Mouse (Mus musculus) naive thymus-derived CD4-positive, alpha-beta T cell, adult 2 months (primary cell): ENCODE measurements around the gene Dock8.

ENCODE experiments used
- DNase-seq: peaks from one replicate; pipeline ENCODE4 v3.0.0-alpha.2; 2011; ENCODE audit warnings: low read depth

Gene Dock8

GRCm38 (mm10) chr19:25132322-25132721, 133.0 kb downstream of the Dock8 start:
- peak; percentile 54 for DNase-seq

DNA sequence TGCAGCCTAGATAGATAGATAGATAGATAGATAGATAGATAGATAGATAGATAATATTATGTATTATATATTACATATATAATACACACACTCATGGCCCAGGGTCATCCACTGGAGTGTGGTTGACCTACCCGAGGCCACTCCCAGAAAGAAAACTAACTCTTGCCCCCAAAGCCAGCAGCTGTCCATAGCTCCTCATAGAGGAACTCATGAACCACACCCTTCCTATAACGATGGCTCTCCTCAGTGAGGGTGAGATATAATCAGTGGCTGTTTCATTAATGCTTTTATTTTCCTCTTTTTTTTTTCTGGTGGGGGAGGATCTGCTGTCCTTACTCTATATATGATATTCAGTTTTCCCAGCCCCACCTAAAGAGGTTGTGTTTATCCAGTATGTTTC, 134.6 kb downstream of the Dock8 start:
- no peak for DNase-seq

- no peak for DNase-seq
Observed at GRCm38 (mm10) chr19:25136171-25136570, 136.8 kb downstream of the Dock8 start.

- DNase-seq = no peak
Observed at GRCm38 (mm10) chr19:25137907-25138820, 138.8 kb downstream of the Dock8 start.

- no peak for DNase-seq
Observed at GRCm38 (mm10) chr19:25144110-25145028, 145.0 kb downstream of the Dock8 start.

GRCm38 (mm10) chr19:25145116-25145515, 145.8 kb downstream of the Dock8 start:
- DNase-seq = no peak

GRCm38 (mm10) chr19:25146122-25146521, 146.8 kb downstream of the Dock8 start:
- no peak for DNase-seq

- no peak for DNase-seq
Observed at GRCm38 (mm10) chr19:25149788-25150187, 150.5 kb downstream of the Dock8 start.

DNA sequence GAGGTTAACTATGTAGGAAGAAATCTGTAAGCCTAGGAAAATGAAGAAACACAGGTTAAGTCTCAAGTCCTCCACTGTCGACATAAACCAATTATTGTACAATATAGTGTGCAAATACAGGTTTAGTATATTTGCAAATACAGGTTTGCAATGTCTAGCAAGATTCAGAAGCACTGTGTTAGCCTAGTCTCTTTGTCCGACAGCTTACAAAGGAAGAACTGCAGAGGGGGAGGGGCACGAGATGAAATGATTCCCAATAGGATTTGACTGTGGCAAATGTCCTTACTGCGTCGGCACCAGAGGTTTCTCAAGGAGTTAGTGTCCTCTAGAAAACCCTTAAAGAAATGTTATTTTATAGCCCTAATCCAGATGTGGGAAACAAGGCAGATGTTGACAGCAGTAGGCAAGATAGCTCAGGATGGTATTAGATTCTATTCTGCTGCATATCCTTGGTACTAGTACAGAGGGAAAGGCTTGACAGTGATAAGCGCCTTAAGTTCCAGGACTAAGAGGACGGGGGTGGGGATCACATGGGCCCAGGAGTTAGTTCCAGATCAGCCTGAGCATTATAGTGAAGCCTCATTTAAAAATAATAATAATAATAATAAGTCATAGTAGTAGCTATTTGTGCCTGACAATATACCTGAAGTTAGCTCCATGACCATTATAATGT, 155.3 kb downstream of the Dock8 start:
- no peak for DNase-seq

DNA sequence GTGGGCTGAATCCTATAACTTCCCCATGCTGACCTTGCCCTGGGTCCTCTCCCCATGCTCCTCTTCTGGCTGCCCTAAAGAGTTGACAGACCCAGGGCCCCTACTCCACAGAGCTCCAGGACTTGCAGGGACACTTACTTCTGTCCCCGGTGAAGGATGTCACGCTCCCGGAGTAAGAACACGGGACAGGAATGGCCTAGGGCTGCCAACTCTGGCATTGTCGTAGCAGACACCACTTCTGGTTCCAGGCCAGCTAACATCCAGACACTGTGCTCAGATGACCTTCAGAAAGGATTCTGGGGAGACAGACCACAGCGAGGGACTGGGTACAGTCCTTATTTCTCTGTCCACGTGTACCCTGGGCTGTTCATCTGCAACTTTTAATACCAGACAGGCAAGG, 155.9 kb downstream of the Dock8 start:
- DNase-seq = no peak

DNA sequence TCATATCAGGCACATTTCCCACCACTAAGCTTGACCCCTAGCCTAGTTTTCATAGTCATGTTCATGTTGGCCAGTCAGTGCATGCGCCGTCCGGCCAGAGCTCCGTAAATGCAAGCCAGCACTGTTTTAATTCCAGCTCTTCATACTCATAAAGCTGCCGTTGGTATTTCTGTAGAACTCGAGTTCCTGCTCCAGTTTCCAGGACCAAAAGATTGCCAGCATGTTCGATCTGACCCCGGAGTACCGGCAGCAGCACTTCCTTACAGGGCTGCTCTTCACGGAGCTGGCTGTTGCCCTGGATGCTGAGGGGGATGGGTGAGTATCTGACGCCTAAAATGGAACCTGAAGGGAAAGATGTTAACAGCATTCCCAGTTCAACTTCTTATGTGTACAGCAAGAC, 156.4 kb downstream of the Dock8 start:
- no peak for DNase-seq

DNA sequence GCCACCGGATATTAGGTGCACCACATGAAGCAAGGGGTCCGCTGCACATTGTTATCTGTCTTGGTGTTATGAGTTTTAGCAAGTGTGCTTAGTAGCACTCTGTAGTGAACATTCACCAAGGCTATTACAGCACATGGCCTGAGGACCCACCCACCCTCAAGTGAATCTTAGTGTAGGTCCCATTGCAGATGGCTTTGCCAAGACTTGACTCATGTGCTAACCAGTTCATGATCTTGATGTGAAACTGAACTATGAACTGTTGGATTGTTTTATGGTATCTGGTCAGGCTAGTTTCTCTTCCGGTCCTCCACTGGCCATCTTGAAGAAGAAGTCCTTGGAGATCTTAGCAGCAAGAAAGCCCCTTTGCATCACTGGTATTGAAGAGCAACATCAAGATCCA, 162.9 kb downstream of the Dock8 start:
- no peak for DNase-seq

DNA sequence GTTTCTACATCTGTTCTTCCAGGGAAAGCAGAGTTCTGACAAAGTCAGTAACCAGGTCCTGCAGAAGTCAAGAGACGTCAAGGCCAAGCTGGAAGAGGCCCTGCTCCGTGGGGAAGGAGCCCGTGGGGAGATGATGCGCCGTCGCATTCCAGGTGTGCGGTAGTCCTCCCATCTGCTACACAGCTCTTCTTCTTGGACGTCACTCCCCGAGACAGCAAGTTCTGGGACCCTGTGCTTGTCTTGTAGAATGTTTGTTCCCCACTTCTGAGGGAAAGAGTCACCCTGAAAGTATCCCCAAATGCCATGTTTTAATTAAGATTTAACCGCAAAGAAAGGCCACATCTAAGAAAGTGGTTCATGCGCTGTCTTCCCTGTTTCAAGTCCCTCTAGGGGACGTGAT, 164.1 kb downstream of the Dock8 start:
- DNase-seq = no peak

DNA sequence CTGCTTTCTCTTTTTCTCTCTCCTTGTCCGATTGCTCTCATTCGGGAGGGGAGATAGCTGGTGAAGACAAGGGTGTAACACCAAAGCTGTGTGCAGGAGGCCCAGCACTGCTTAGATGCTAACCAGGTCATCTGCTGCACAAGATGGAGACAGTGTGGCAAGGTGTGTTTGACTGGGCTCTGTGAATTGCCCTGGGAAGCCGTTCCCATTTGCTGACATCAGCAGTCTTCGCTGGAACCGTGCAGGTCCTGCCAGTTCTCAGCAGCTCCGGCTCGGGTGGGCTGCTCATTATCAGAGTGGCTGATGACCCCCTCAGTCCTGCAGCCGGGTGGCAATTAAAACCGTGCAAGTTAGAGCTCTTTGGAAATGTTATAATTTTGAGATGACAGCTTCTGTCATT, 167.1 kb downstream of the Dock8 start:
- DNase-seq = no peak

GRCm38 (mm10) chr19:25171395-25171794, 172.1 kb downstream of the Dock8 start:
- no peak for DNase-seq

- no peak for DNase-seq
Observed at GRCm38 (mm10) chr19:25176746-25177145, 177.4 kb downstream of the Dock8 start.

DNA sequence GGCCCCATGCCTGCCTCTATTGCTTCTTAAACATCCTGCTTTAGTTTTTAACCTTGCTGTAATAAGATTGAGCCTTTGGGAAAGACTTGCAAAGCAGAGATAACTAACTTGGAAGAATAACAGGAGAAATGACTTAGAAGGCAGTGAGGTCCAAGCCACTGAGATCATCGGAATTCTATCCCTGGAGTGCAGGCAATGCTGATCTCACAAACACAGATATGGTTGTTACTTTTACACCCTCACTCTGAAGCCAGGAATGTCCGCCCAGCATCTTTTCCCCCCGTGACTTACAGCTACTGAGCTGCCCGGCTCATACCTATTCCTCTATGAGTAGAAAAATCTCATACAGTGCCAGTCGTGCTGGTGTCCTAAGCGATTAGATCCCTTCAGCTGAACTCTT, 180.7 kb downstream of the Dock8 start:
- DNase-seq = no peak

DNA sequence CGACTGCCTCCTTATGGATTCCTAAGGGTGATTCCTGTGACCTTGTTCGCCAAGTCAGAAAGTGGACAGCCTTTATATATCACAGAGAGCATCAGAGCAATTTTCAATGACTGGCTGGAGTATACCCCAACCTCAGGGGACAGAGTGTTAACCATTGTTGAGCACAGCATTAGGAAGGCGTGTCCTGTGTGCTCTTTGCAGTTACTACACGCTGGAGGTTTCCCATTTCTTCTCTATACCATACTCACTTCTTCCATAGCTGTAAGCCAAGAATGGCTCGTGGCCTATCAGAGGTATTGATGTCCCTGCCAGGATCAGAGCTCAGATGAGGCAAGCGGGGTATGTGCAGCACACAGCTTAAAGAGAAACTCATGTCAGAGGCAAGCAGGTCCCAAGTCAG, 181.2 kb downstream of the Dock8 start:
- DNase-seq = no peak

- DNase-seq = no peak
Observed at GRCm38 (mm10) chr19:25184076-25184475, 184.7 kb downstream of the Dock8 start.

DNA sequence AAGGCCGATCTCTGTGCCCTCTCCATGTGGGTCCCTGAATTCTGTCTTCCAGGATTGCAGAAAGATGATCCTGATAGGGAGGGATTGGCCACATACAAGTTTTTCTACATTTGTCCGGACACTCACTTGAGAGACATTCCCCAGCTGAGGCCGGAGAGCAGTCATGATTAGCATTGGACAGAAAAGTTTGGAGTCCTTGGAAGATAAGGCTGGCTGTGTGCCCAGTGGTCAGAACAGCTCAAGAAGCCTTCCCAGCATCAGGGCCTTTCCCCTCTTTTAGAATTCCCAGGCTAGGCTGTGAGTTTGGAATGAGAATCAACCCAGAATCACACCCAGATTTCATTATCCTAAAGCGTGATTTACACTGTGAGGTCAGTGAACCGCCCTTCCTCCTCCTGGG, 187.0 kb downstream of the Dock8 start:
- DNase-seq = no peak

DNA sequence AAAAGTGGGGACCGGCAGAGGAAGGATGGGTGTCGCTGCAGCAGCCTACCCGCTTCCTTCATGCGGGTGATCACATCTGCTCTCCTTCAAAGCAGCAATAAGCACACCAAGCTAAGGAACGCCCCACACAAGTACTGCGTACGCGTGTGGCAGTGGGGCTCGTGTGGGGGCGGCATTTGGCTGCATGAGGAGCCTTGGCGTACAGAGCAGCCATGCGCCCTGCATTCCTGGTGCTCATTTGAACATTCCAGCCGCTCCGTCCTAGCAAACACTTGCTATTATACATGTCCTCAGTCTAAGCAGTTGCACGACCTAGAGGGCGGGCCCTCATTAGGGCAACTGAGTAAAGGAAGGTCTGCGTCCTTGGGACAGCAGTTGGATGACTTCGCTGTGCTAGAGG, 188.3 kb downstream of the Dock8 start:
- DNase-seq = no peak

GRCm38 (mm10) chr19:25193751-25194150, 194.4 kb downstream of the Dock8 start:
- DNase-seq = no peak
